Mouse (Mus musculus) forebrain, postnatal 0 days (tissue): ENCODE data around the gene Ovol3. TPM values are rescaled to one million over a fixed set of nuclear protein-coding genes. Genes with fewer than 3 reads are reported as not detected.
A peak's percentile ranks its signal among the peaks of the same experiment; 100 is the strongest.

Experiments
- ATAC-seq: fragments of 200-750 bp; cut with Nextera tagmentation; 2 replicates; pipeline ENCODE4 v1.8.0; 2017; ENCODE audit warnings: mild to moderate bottlenecking, moderate library complexity
- DNase-seq: peaks from one replicate; pipeline ENCODE4 v3.0.0-alpha.2; 2015
- H3K27ac ChIP-seq: fragments of 300-500 bp; sonication (generic); 2 replicates; pipeline ENCODE4 v1.5.1; 2014; ENCODE audit warnings: low read depth, mild to moderate bottlenecking, antibody characterized with exemption, low read length, moderate library complexity, mixed read lengths
- H3K27me3 ChIP-seq: fragments of 300-500 bp; sonication (generic); 2 replicates; pipeline ENCODE4 v1.6.1; 2014; ENCODE audit warnings: mild to moderate bottlenecking, low read length, mixed read lengths; ENCODE audit not compliant: insufficient read depth
- H3K36me3 ChIP-seq: fragments of 300-500 bp; sonication (generic); 2 replicates; pipeline ENCODE4 v1.6.1; 2014; ENCODE audit warnings: mild to moderate bottlenecking, moderate library complexity; ENCODE audit not compliant: insufficient read depth
- H3K4me1 ChIP-seq: fragments of 300-500 bp; sonication (generic); 2 replicates; pipeline ENCODE4 v1.6.1; 2014; ENCODE audit warnings: antibody characterized with exemption; ENCODE audit not compliant: insufficient read depth
- H3K4me2 ChIP-seq: fragments of 300-500 bp; sonication (generic); 2 replicates; pipeline ENCODE4 v1.6.1; 2014; ENCODE audit warnings: low read depth, mild to moderate bottlenecking, moderate library complexity
- H3K4me3 ChIP-seq: fragments of 300-500 bp; sonication (generic); 2 replicates; pipeline ENCODE4 v1.5.1; 2014; ENCODE audit warnings: low read depth, low read length, mixed read lengths
- H3K9ac ChIP-seq: fragments of 300-500 bp; sonication (generic); 2 replicates; pipeline ENCODE4 v1.6.1; 2014; ENCODE audit warnings: mild to moderate bottlenecking
- H3K9me3 ChIP-seq: fragments of 300-500 bp; sonication (generic); 2 replicates; pipeline ENCODE4 v1.6.1; 2016; ENCODE audit warnings: low read length
- CTCF ChIP-seq: sonication (generic); IDR thresholded peaks from 2 replicates; pipeline ENCODE4 v1.5.1; 2016; ENCODE audit warnings: antibody characterized with exemption, control low read depth, low read depth
- WGBS: fragments of 180-500 bp; shearing (Covaris S2); extraction: QIAGEN DNeasy Blood & Tissue Kit; methylation state at CpG from one replicate; pipeline ENCODE4 v1.1.7; 2014; 5-methylcytosine and 5-hydroxymethylcytosine counted together
- polyA plus RNA-seq: library from polyadenylated mRNA; unstranded; fragments of >200 nt; fragmentation: Nextera tagmentation; extraction: Ambion mirVana; gene quantifications from 2 replicates; pipeline ENCODE4 v1.2.1, GENCODE M21; 2015
- total RNA-seq: library from RNA; depleted of rRNA; stranded (reverse); fragments of >200 nt; gene quantifications from 2 replicates; pipeline ENCODE4 v1.2.3, GENCODE M21; 2014; rRNA removed

Ovol3 gene
- total RNA-seq (not detected in 2 replicates), polyA plus RNA-seq (not detected in 2 replicates)

DNA sequence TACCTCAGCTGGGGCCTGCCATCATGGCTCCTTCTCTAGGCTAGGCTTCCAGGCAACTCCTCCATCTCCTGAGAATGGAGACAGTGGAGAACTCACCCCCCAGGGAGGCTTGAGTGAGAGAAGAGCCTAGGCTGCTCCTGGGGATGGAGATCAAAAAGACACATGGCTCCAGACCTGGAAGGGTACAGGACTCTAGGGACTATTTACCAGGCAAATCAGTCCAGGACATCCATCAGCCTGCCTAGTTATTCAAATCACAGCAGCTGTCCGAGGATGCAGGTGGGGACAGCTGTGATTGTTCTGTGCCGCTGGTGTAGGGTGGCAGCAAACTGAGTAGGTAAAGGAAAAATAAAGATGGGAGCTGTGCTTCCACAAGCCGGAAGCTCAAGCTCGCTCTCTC lies at the start of gene Ovol3:
Ovol3 (minus strand) TSS at position 101 of the 400 bp plus-strand sequence.
- no peak for TF ChIP-seq CTCF
- no peak within 1 kb of the TSS for H3K4me3 ChIP-seq
- no peak within 1 kb of the TSS for H3K9ac ChIP-seq
- H3K27ac ChIP-seq, result no peak within 1 kb of the TSS
- no peak for DNase-seq
- H3K36me3 ChIP-seq, result peaks cover 18% of the 10 kb centered on the region
- H3K4me2 ChIP-seq, result no peak within 1 kb of the TSS
- H3K4me1 ChIP-seq, result 0 out of 2 replicates have a peak, but pooled peaks cover 5% of the 10 kb centered on the region
- no peak for ATAC-seq
- WGBS, result 89% methylated on average over 4 of the region's 4 CpGs
- H3K27me3 ChIP-seq, result no peaks in the 10 kb centered on the region
- H3K9me3 ChIP-seq, result no peaks in the 10 kb centered on the region

DNA sequence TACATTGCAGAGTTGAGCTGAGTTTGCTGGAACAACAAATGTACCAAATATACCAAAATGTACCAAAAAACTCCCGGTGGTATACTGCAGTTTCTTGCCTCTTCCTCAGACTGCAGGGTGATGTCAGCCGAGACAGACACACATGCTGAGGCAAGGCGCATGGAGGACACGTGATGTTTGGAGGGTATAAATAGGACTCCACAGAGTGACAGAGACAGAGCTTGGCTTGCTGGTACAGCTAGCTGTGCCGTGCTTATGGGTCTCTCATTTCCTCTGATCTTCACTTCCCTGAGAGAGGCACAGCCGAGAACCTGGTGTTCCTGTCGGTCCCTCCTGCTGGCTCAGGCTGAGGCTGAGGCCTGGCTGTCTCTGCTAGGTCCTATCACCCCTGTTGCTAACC lies 47.2 kb upstream of the Ovol3 start:
- Histone ChIP-seq H3K4me2 (no peak overlapping the region), H3K27me3 (no peaks in the 10 kb centered on the region), H3K4me3 (no peak overlapping the region), H3K9me3 (no peaks in the 10 kb centered on the region), H3K9ac (no peak overlapping the region), H3K27ac (no peak overlapping the region), H3K4me1 (0 out of 2 replicates have a peak, but pooled peaks cover 4% of the 10 kb centered on the region), H3K36me3 (no peaks in the 10 kb centered on the region)
- TF ChIP-seq CTCF, result no peak
- ATAC-seq, result no peak
- DNase-seq, result no peak
- 73% methylated on average over 7 of the region's 7 CpGs for WGBS

DNA sequence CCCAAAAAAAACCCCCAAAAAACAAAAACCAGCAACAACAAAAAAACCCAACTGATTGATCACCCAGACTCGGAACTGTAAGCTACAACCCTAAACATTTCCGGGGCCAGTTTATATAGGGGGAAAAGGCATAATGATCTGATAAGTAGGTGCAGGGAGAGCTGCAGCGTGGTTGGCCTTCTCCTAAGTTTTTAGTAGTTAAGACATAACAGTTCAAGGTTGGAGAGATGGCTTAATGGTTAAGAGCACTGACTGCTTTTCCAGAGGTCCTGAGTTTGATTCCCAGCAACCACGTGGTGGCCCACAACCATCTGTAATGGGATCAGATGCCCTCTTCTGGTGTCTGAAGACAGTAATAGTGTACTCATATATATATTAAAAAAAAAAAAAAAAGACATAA lies 46.0 kb upstream of the Ovol3 start:
- WGBS, result 87% methylated on average over 4 of the region's 4 CpGs
- H3K27ac ChIP-seq, result no peak overlapping the region
- no peak overlapping the region for H3K9ac ChIP-seq
- H3K4me3 ChIP-seq, result no peak overlapping the region
- H3K4me1 ChIP-seq, result 0 out of 2 replicates have a peak, but pooled peaks cover 4% of the 10 kb centered on the region
- TF ChIP-seq CTCF, result no peak
- no peaks in the 10 kb centered on the region for H3K27me3 ChIP-seq
- ATAC-seq, result no peak
- H3K9me3 ChIP-seq, result no peaks in the 10 kb centered on the region
- DNase-seq, result no peak
- H3K36me3 ChIP-seq, result no peaks in the 10 kb centered on the region
- H3K4me2 ChIP-seq, result peak overlapping the region; percentile 86; the same call in 1 of the 2 replicates

DNA sequence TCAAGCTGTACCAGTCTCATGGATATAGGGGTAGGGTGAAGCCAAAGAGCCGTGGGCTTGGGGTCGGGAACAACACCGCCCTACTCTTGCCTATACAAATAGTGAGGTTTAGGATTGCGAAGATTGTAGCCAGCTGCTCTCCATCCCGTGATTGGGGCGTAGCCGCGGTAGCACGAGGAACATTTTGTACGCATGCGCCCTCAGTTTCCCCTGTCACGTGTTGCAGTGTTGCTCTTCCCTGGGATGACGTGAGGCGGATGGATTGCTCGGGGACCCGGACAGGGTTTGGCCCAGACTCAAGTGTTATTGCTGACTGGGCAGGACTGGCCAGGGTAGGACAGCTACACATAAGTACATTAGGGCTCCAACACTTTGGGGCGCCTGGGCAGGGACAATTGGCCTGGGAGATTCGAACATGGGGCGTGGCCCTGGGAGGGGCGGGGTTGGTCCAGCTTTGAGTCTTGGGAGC lies 45.2 kb upstream of the Ovol3 start:
- ATAC-seq (peak; percentile 93), DNase-seq (peak; percentile 96)
- Histone ChIP-seq H3K27me3 (no peaks in the 10 kb centered on the region), H3K36me3 (no peaks in the 10 kb centered on the region), H3K9ac (peak overlapping the region; percentile 65), H3K9me3 (no peaks in the 10 kb centered on the region), H3K4me3 (peak overlapping the region; percentile 69), H3K27ac (peak overlapping the region; percentile 99), H3K4me1 (0 out of 2 replicates have a peak, but pooled peaks cover 4% of the 10 kb centered on the region), H3K4me2 (peak overlapping the region; percentile 86)
- no peak for TF ChIP-seq CTCF
- under 1% methylated on average over 20 of the region's 20 CpGs for WGBS

DNA sequence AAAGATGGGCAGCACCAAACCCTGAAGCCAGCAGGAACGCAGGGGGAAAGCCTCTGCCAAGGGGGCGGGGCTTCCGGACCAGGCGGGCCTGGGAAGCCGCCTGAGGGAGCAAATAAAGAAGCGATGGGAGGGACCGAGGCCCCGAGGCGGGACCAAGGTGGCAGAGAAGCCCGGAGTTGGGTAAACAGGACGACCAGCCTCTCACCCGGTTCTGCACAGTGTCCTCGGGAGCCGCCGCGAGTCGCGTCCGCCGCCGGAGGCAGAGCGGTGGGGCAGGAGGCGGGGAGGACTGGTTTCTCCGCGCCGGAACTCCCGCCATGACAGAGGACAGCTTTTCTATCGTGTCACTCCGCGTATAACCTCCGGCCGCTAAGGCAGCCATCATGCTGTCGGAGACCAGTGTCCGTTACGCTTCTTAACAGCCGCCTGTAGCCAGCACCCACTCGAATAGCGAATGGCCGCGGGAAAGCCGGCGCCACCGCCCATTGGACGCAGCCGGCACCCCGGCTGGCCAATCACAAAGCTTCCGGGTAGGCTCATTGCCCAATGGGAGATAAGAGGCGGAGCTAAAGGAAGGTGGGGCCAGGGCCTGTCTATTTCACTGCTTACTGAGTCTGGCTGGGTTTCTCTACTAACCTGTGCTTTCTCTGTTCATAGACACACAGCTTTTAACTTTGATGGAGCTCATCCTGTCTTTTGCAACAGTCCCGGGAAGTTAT lies 44.6 kb upstream of the Ovol3 start, which contains the start of the genes Thap8 and Wdr62:
Thap8 (plus strand) TSS at position 144 of the 719 bp plus-strand sequence.
Wdr62 (minus strand) TSS at position 469 of the 719 bp plus-strand sequence.
- H3K4me3 ChIP-seq, result peak within 1 kb of the TSS; percentile 69
- peak within 1 kb of the TSS; percentile 99 for H3K27ac ChIP-seq
- H3K4me1 ChIP-seq, result 0 out of 2 replicates have a peak, but pooled peaks cover 4% of the 10 kb centered on the region
- H3K9me3 ChIP-seq, result no peaks in the 10 kb centered on the region
- peak within 1 kb of the TSS; percentile 86 for H3K4me2 ChIP-seq
- no peaks in the 10 kb centered on the region for H3K36me3 ChIP-seq
- WGBS, result under 1% methylated on average over 49 of the region's 49 CpGs
- DNase-seq (peak; percentile 97), ATAC-seq (peak; percentile 97)
- no peak for TF ChIP-seq CTCF
- H3K27me3 ChIP-seq, result no peaks in the 10 kb centered on the region
- H3K9ac ChIP-seq, result peak within 1 kb of the TSS; percentile 65

DNA sequence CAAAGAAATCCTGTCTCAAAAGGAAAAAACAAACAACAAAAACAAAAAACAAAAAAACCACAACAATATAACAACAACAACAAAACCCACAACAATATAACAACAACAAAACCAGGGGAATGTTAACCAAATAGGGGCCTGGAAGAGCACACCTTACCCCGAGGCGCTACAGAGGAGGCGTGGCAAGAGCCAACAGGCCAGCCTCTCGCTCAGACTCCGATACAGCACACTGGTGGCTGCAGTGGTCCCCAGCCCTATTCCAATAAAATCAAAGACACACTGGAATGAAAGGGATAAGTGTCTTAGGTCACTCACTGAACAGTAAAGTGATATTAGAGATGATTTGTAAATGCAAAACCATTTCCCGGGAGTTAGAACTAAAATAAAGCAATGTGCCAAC lies 44.0 kb upstream of the Ovol3 start:
- Histone ChIP-seq H3K4me3 (peak overlapping the region; percentile 69), H3K36me3 (no peaks in the 10 kb centered on the region), H3K9me3 (no peaks in the 10 kb centered on the region), H3K27me3 (no peaks in the 10 kb centered on the region), H3K4me1 (0 out of 2 replicates have a peak, but pooled peaks cover 4% of the 10 kb centered on the region), H3K4me2 (peak overlapping the region; percentile 86), H3K27ac (no peak overlapping the region; the same call in 1 of the 2 replicates), H3K9ac (peak overlapping the region; percentile 41)
- WGBS, result under 1% methylated on average over 6 of the region's 6 CpGs
- no peak for DNase-seq
- TF ChIP-seq CTCF, result no peak
- no peak for ATAC-seq

DNA sequence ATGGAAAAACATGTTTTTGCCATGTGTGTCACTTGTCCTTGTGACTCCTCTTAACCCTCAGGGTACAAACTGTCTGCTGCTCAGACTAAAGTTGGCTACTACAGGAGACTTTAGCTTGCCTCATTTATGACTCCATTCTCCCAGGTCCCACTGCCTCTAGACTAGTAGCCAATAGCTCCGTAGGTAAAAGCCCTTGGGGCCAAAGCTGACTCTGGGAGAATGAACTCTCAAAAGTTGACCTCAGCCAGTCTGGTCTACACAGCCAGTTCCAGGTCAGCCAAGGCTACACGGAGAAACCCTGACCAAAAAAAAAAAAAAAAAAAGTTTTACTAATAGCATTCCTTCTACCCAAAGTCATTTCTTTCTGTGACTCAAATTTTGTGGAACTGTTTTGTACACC lies 43.4 kb upstream of the Ovol3 start:
- DNase-seq (no peak), ATAC-seq (no peak)
- 0 out of 2 replicates have a peak, but pooled peaks cover 4% of the 10 kb centered on the region for H3K4me1 ChIP-seq
- no peaks in the 10 kb centered on the region for H3K36me3 ChIP-seq
- no peaks in the 10 kb centered on the region for H3K27me3 ChIP-seq
- no peaks in the 10 kb centered on the region for H3K9me3 ChIP-seq
- H3K4me2 ChIP-seq, result no peak overlapping the region
- 52% methylated on average over 2 of the region's 2 CpGs for WGBS
- no peak for TF ChIP-seq CTCF
- no peak overlapping the region for H3K9ac ChIP-seq
- no peak overlapping the region for H3K27ac ChIP-seq
- no peak overlapping the region for H3K4me3 ChIP-seq
